Mouse (Mus musculus) heart, postnatal 0 days (tissue): ENCODE measurements around the gene Tmem135.

Source experiments
- CTCF ChIP-seq: IDR thresholded peaks from 2 replicates; pipeline ENCODE4 v1.5.1; 2016; ENCODE audit warnings: antibody characterized with exemption, control low read depth, low read depth
- EP300 ChIP-seq: IDR thresholded peaks from 2 replicates; pipeline ENCODE4 v1.6.1; 2016; ENCODE audit warnings: antibody characterized with exemption, low read depth

GRCm38 (mm10) chr7:89395399-89395798 lies 8.6 kb downstream of the Tmem135 start:
- no peak for TF ChIP-seq CTCF
- TF ChIP-seq EP300, result no peak
